Comparison of ENCODE assay signal across 8 mouse cellular contexts in genomic region chr5:147078110-147078900, GRCm38 (mm10). TPM values are rescaled to one million over a fixed set of nuclear protein-coding genes. Genes with fewer than 3 reads are reported as not detected.
DNase-seq lines count a peak whose midpoint lies in the region; ATAC-seq and TF ChIP-seq lines count a peak whose summit lies in the region.

No protein-coding gene starts in this region.

- H3K27me3 ChIP-seq in thymus, adult 2 months (ENCODE audit: control insufficient read depth, insufficient read depth, low read length), result no peaks in the 10 kb centered on the region
- no peaks in the 10 kb centered on the region for H3K27me3 ChIP-seq in limb, embryonic 10.5 days (ENCODE audit: low read depth, poor library complexity, severe bottlenecking)
- H3K27me3 ChIP-seq in stomach, embryonic 14.5 days (ENCODE audit: control insufficient read depth, insufficient read depth, low read length), result no peaks in the 10 kb centered on the region

- peaks cover 10% of the 10 kb centered on the region for H3K4me1 ChIP-seq in thymus, adult 2 months (replicated peaks; ENCODE audit: control insufficient read depth, insufficient read depth, low read length)
- peaks cover 31% of the 10 kb centered on the region for H3K4me1 ChIP-seq in limb, embryonic 10.5 days
- peaks cover 21% of the 10 kb centered on the region for H3K4me1 ChIP-seq in stomach, embryonic 14.5 days (ENCODE audit: control insufficient read depth, insufficient read depth, low read length)

- no peak for TF ChIP-seq CTCF in thymus, adult 2 months (IDR thresholded peaks at IDR 0.05; ENCODE audit: borderline replicate concordance, control insufficient read depth, extremely low read depth, insufficient read depth, low read length, poor library complexity)

- H3K4me2 ChIP-seq in stomach, embryonic 14.5 days (replicated peaks; ENCODE audit: low read depth, low read length), result peak overlapping the region; percentile 96

- TF ChIP-seq POLR2A in thymus, adult 2 months (IDR thresholded peaks at IDR 0.05; ENCODE audit: control insufficient read depth, extremely low read depth, insufficient read depth, low read length, poor library complexity), result no peak

- DNase-seq in adrenal gland, adult (ENCODE audit: inconsistent age in 2 of 2, low spot score in 1 of 2), result peak; percentile 33 to 61
- no peak for DNase-seq in adrenal gland, adult 8-10 months
- DNase-seq in thymus, adult 2 months, result no peak
- DNase-seq in thymus, postnatal 10 days (ENCODE audit: low spot score in 2 of 2), result no peak
- DNase-seq in limb, embryonic 10.5 days (ENCODE audit: low spot score), result no peak
- DNase-seq in embryo, embryonic 11 days, result no peak
- DNase-seq in retina, embryonic 14.5 days (ENCODE audit: low spot score), result no peak

- peak overlapping the region; percentile 75 for H3K4me3 ChIP-seq in thymus, adult 2 months (ENCODE audit: control insufficient read depth, insufficient read depth, low read length)
- H3K4me3 ChIP-seq in limb, embryonic 10.5 days, result peak overlapping the region; percentile 73
- peak overlapping the region; percentile 52 for H3K4me3 ChIP-seq in stomach, embryonic 14.5 days (ENCODE audit: low read depth, low read length)

- H3K36me3 ChIP-seq in thymus, adult 2 months (ENCODE audit: control insufficient read depth, insufficient read depth, low read length), result no peaks in the 10 kb centered on the region; the same call in 1 of the 2 replicates
- H3K36me3 ChIP-seq in limb, embryonic 10.5 days, result peaks cover 34% of the 10 kb centered on the region
- 0 out of 2 replicates have a peak, but pooled peaks cover 2% of the 10 kb centered on the region for H3K36me3 ChIP-seq in stomach, embryonic 14.5 days (ENCODE audit: control insufficient read depth, insufficient read depth, low read length)

- no peaks in the 10 kb centered on the region for H3K9me3 ChIP-seq in limb, embryonic 10.5 days (replicated peaks)
- no peaks in the 10 kb centered on the region for H3K9me3 ChIP-seq in stomach, embryonic 14.5 days (ENCODE audit: control insufficient read depth, low read depth, low read length)

- H3K9ac ChIP-seq in stomach, embryonic 14.5 days (replicated peaks; ENCODE audit: low read depth, low read length), result peak overlapping the region; percentile 58; the same call in 1 of the 2 replicates

- no peak overlapping the region for H3K27ac ChIP-seq in thymus, adult 2 months (ENCODE audit: control insufficient read depth, insufficient read depth, low read length)
- H3K27ac ChIP-seq in limb, embryonic 10.5 days, result peak overlapping the region; percentile 87
- H3K27ac ChIP-seq in stomach, embryonic 14.5 days (ENCODE audit: low read length), result no peak overlapping the region; the same call in 1 of the 2 replicates

- ATAC-seq in stomach, embryonic 14.5 days (ENCODE audit: insufficient number of reproducible peaks, insufficient read depth, low FRiP score, low read depth), result no peak

- WGBS in thymus, adult 2 months, result 51% methylated on average over 11 of the region's 11 CpGs
- WGBS in limb, embryonic 10.5 days, result 73% methylated on average over 11 of the region's 11 CpGs
- whole genome bisulfite sequencing in stomach, embryonic 14.5 days, result 55% methylated on average over 11 of the region's 11 CpGs

RNA-seq across cellular contexts. Expression of gene Polr1d, which starts 1.5 kb away (rescaled TPM):
- total RNA-seq in adrenal gland, adult 8-10 months (2022), result 100 to 1,000 TPM in 2 of 4 experiments, 10 to 100 TPM in 2; 96.7 to 117 (median 108) TPM
- 51.7 and 55.1 TPM in 2 replicates for polyA plus RNA-seq in thymus, adult 2 months (2012; rRNA removed)
- polyA plus RNA-seq in limb, embryonic 10.5 days (2016; fragmentation: Nextera tagmentation; extraction: Ambion mirVana), result 129 and 149 TPM in 2 replicates
- polyA plus RNA-seq in stomach, embryonic 14.5 days (2014; fragmentation: Nextera tagmentation; extraction: Ambion mirVana), result 140 and 148 TPM in 2 replicates

RNA-seq across cellular contexts. Expression of gene Lnx2, which starts 1.9 kb away (rescaled TPM):
- 10 to 100 TPM; 10.1 to 14.4 (median 12.9) TPM for total RNA-seq in adrenal gland, adult 8-10 months (2022)
- 48.3 and 54.5 TPM in 2 replicates for polyA plus RNA-seq in thymus, adult 2 months (2012; rRNA removed)
- polyA plus RNA-seq in limb, embryonic 10.5 days (2016; fragmentation: Nextera tagmentation; extraction: Ambion mirVana), result 10.4 and 12.0 TPM in 2 replicates
- polyA plus RNA-seq in stomach, embryonic 14.5 days (2014; fragmentation: Nextera tagmentation; extraction: Ambion mirVana), result 20.7 and 25.5 TPM in 2 replicates

Comparison
In these comparisons a context has a peak if more than half of its experiments do, and no peak if none do; other contexts are left out.
1. DNase-seq: peak in adrenal gland, adult (2 of 2); none in adrenal gland, adult 8-10 months (single experiment), thymus, adult 2 months (single experiment), thymus, postnatal 10 days (0 of 2), limb, embryonic 10.5 days (single experiment), embryo, embryonic 11 days (single experiment) and retina, embryonic 14.5 days (single experiment).
2. Peak in every context shown above with its lines, with median percentiles within 50 percentile points of each other: H3K4me3 ChIP-seq.